Mouse (Mus musculus) thymus, adult 2 months (tissue): ENCODE measurements around the gene Slc7a3.

Experiments
- CTCF ChIP-seq: fragments of 200-500 bp; IDR thresholded peaks from 2 replicates; pipeline ENCODE4 v1.5.1; 2012; ENCODE audit warnings: mild to moderate bottlenecking, control low read depth, low read length, moderate library complexity, borderline replicate concordance; ENCODE audit not compliant: control insufficient read depth, poor library complexity, insufficient read depth; ENCODE audit errors: extremely low read depth
- POLR2A ChIP-seq: fragments of 200-500 bp; IDR thresholded peaks from 2 replicates; pipeline ENCODE4 v1.6.1; 2012; ENCODE audit warnings: mild to moderate bottlenecking, low read length, control low read depth, moderate library complexity; ENCODE audit not compliant: control insufficient read depth, poor library complexity, insufficient read depth; ENCODE audit errors: extremely low read depth

- TF ChIP-seq CTCF (no peak), POLR2A (no peak)
These were observed 34.7 kb upstream of the Slc7a3 start for GRCm38 (mm10) chrX:101120546-101120945.
